Mouse (Mus musculus) E14TG2a.4 (cell line): Measurements from ENCODE around the gene Mblac2.

Experiments
- CTCF ChIP-seq: conservative IDR thresholded peaks from 2 replicates; pipeline ENCODE4 v1.5.1; 2014; ENCODE audit warnings: low read length
- POU5F1 ChIP-seq: IDR thresholded peaks from 2 replicates; pipeline ENCODE4 v1.6.1; 2014; ENCODE audit warnings: low read length, borderline replicate concordance

- peak; percentile 66 for TF ChIP-seq CTCF
- TF ChIP-seq POU5F1: no peak
Observed at GRCm38 (mm10) chr13:81761566-81762186, 50.5 kb downstream of the Mblac2 start.
